Mouse (Mus musculus): ENCODE measurements around the gene Rell1. TPM values are rescaled to one million over a fixed set of nuclear protein-coding genes. Genes with fewer than 3 reads are reported as not detected.

Gene Rell1
- polyA plus RNA-seq, 1 experiment = 3.3 TPM

DNA sequence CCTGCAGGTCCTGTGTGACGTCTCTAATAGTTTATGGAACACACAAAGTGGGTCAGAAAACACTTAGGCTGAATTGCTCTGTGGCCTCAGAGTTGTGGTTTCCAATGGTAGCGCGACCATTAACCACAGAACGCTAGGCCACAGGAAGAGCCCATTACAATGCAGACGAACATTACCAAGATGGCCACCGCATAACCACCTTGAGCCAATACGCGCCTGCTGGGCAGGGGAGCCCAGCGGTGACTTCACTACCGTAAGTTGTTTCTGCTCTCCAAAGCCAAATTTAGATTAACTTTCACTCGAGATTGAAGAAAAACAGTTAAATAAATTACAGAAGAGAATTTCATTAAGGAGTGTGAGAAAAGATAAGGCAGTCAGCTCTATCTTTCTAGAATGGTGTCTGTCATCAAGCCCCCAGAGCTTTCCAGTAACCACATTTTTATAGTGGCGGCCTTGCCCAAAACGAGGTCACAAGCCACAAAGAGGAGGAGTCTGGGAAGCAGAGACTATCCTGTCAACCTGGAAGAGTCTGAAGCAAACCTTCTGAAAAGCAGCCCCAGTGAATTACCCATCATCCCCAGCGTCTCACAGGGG lies 43.6 kb downstream of the Rell1 start:
- no peak for TF ChIP-seq GATA1 (IDR thresholded peaks at IDR 0.05; ENCODE audit: low read length)

DNA sequence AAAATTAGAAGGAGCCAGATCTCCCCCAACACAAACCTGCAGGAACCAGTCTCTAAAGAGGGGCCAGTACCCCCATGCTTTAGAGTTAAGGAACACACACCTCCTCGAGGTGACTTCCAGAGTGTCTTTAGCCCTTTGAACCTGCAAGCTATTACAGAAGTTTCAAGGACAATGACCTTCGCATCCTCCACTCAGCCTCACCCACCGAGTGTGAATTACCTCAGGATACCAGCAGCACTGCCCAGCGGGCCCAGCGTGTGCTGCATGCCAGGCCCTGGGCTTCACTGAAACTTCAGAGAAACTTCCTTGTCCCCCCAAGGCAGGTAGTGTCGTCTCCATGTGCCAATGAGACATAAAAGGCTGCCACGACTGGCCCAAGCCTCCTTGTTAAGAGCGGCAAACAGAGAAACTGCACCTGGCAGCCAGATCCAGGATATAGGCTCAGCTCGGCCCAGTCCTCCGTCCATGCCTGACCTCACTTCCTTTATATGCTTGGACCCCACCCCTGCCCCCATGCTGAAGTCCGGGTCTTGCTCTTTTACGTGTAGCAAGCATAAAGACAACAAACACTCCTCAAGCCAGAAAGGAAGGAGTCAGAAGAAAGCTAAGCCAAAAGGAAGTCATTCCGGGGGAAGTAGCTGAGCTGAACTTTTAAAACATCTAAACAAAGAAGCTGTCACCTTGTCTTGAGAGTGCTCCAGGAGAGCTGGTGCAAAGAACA lies 45.2 kb downstream of the Rell1 start:
- no peak for TF ChIP-seq GATA1 (IDR thresholded peaks at IDR 0.05; ENCODE audit: low read length)

DNA sequence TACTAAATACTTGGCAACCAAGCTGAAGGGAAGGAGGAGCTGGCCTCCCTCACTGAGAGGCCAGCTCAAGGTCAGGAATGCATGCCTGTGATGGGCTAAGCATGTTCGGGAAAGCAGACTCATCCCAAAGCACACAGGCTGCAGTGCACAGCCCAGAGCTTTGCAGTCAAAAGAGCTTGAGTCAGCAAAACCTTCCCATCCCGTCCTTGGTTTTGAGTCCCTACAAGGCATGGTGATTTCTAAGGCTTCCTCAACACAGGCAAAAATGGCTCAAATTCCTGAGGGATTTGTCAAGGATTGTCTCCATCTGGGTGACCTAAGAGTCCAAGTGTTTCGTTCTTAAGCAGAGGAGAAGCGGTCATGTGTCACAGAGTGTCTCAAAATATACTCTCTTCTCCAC lies 50.5 kb downstream of the Rell1 start:
- no peak for TF ChIP-seq GATA1 (IDR thresholded peaks at IDR 0.05; ENCODE audit: low read length)

DNA sequence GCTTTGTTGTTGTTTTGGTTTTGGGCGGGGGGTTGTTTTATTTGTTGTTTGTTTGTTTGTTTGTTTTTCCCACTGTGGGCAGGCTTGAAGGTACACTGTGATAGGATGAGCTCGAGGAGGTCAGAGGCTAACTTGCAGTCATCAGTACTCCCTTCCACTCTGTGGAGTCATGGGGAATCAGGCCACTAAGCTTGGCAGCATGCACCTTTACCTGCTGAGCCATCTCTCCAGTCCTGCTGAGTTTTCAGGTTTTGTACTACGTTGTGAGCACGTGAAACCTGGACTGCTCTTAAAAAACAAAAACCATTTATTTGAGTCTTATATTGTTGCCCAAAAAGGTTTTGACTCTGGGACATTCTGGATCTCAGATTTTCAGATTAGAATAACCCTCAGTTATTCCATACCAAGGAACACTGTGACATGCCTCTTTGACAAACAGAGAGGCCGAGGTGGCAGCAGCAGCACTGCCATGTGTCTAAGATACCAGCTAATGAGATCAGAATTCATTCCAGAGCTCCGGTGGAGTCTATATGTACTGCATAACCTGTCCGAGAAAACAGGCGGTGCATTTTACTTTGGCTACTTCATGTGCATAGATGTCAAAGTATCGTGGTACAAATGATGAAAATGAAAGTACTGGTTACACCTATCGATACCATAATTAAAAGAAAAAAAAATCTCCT lies 52.1 kb downstream of the Rell1 start:
- TF ChIP-seq GATA1 (IDR thresholded peaks at IDR 0.05; ENCODE audit: low read length) = no peak

DNA sequence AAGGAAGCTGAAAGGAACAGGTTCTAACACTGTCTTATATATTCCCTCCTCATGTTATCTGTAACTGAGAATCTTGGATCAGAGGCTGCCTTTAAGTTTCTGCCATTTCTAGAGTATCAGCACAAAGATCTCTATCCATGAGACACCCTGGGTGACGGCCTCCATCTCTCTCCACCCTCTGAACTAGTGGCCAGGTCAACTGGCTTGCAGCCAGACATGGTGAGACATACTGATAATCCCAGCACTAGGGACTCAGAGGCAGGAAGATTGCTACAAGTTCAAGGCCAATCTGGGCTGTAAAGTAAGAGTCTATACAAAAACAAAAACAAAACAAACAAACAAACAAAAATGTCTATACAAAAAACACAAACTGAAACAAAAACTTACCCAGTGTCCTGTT lies 53.8 kb downstream of the Rell1 start:
- TF ChIP-seq GATA1 (IDR thresholded peaks at IDR 0.05; ENCODE audit: low read length) = no peak

DNA sequence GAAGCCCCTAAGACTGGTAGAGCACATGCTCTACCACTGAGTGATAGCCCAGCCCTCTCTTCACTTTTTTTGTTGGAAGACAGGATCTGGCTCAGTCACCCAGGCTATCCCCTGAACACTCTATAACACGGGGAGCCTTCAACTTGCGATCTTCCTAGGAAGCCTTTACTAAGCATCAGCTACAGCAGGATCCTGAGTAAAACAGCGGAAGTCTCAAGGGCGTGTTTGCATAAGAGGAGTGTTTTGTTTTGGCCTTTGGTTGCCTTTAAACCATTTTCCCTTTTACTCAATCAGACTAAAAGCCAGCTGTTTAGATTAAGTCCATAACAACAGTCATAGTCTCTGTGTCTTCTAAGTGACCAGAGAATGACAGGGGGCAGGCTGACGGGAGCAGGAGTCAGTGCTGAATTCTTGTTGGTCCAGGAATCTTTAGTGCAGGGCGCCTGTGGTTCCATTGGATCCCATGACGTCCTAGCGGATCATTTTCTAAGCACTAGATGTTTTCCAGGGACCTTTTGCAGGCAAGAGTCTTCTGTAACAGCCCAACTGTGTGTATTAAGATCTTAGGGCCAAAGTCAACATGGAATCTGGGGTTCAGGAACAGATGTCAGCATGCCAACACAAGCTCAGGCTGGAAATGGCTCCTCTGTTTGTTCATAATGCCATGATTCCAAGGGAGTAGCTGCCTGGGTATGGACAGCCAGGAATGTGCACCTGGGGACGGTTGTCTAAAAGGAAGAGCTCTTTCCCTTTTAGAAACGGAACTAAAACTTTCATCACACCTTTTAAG lies 58.3 kb downstream of the Rell1 start:
- no peak for TF ChIP-seq GATA1 (IDR thresholded peaks at IDR 0.05; ENCODE audit: low read length)

DNA sequence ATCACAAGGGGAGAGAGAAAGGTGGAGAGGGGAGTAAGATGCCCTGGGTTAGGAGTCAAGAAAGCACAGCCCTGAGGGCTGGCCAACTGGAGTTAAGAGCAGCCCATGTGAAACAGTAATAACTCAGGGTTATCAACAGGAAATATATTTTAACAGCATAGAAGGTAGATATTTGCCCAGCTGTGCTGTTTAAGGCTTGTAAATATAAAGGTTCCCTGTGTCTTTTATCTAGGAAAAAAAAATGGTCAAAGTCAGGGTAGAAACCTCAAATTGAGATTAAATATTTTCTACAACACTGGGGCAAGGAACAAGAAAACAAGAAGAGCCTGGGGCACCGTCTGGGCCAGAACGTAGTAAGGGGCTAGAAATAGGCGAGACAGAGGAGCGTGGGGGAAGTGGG lies 61.2 kb downstream of the Rell1 start:
- no peak for TF ChIP-seq GATA1 (IDR thresholded peaks at IDR 0.05; ENCODE audit: low read length)

DNA sequence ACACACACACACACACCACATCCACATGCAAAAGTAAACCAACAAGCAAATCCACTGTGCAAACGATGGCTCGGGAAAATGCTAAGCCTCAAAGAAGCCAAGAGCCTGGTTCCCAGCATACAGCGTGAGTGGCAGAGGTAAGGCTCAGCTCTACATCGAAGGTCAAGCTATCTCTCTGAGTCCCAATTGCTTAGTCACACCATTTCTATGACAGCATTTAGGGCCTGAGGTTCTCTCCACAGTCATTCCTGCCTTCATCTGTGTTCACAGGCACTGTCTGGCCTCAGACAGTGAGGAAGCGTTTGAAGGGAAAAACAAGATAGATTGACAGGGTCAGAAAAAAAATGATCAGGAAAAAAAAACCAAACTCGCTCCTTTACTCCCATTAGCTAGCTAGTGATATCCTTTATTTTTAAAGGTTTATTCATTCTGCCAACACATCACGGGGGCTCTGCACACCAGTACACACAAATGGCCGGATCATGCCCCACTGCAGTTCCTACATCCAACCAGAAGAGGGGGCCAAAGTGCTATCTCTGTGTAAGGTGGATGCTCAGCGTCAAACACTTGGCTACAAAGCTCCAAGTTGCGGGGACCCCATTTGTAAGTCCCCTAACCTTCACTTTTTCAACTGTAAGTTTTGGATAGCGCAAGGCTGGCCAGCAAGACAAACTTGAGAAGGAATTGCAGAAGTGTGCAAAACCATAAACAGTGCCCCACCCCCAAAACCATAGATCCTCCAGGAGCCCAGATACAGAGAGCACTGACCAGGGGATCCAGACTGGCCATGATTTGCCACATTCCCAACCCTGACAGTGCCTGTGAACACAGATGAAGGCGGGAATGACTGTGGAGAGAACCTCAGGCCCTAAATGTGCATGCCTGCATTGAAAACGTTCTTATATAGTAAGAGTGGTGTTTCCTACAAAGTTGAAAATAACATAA lies 62.3 kb downstream of the Rell1 start:
- no peak for TF ChIP-seq GATA1 (IDR thresholded peaks at IDR 0.05; ENCODE audit: low read length)

DNA sequence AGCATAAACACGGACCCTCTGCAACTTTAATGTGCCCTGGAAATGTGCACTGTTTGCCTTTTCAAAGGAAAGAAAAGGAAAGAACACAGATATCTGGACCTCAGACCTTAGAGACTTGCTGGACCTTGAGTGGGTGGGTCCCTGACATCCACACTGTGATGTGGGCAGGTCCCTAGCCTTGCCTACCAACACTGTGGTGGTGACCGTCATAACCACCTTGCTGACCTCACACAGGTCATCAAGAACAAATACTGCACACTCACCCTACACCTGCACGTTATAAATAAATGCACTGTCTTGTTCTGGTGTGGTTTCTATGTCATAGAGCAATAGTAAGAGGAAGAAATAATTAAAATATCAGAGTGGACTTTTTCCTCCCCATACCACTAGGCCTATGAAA lies 65.4 kb downstream of the Rell1 start:
- no peak for TF ChIP-seq GATA1 (IDR thresholded peaks at IDR 0.05; ENCODE audit: low read length)

DNA sequence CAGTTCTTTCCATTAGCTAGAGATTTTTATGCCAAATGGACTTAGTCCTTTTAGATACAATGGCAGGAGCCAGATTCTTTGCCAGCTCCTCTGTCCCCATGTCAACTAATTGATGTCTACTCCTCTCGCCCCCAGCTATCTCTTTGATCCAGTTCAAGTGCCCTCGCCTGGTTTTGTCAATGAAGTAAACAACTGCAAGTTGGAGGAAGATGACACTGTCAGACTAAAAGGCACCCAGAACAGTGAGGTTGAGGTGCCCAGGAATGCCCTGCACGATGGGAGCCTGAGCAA lies 70.9 kb downstream of the Rell1 start:
- TF ChIP-seq GATA1 (IDR thresholded peaks at IDR 0.05; ENCODE audit: low read length) = no peak

DNA sequence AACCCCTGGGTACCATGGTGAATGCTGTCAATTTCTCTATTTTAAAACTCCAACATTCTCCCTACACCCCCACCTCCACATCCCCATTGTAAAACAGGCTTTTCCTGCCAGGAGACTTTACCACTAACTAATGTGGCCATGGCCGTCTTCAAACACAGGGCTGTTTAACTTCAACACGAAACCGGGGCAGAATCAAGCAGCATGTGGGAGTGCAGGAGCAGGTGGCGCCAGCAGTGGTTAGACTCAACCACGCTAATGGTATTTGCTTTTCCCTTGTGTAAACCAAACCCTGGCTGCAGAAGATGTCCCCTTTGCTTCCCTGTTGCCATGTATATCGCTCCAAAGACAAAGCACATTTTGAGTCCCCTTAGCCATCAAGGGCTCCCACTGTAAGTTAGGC lies 76.8 kb downstream of the Rell1 start:
- TF ChIP-seq GATA1 (IDR thresholded peaks at IDR 0.05; ENCODE audit: low read length) = no peak

DNA sequence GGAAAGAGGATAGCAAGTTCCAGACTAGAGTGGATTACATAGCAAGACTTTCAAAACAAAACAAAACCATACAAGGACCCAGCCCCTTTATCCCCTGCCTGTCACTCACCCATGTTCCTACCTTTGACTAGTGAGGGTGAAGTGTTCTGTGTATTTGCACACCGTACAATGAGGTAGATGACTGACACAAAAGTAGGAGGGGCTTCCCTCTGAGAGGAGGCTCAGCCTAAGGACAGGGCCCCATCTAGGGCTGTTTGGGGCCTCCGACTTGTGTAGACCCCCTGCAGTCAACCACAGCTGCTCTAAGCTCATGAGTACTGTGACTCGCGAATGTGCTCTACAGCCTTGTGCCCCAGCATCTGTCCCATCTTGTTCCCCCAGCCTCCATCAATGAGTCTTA lies 77.5 kb downstream of the Rell1 start:
- no peak for TF ChIP-seq GATA1 (IDR thresholded peaks at IDR 0.05; ENCODE audit: low read length)

DNA sequence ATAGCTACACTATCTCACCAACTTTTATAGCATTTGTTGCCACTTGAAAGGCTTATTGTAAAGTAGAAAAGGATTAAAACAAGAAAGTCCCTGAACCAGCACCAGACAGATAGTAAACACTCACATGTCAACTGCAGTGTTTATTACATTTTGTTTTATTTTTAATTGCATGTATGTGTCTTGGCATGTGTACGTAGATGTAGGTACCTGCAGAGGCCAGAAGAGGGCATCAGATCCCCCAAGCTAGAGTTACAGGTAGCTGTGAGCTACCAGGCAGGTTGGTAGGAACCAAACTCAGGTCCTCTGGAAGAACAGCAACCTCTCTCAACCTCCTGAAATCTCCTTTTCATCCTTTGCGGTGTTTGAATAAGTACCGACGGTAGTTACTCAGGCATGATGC lies 81.6 kb downstream of the Rell1 start:
- no peak for TF ChIP-seq GATA1 (IDR thresholded peaks at IDR 0.05; ENCODE audit: low read length)

DNA sequence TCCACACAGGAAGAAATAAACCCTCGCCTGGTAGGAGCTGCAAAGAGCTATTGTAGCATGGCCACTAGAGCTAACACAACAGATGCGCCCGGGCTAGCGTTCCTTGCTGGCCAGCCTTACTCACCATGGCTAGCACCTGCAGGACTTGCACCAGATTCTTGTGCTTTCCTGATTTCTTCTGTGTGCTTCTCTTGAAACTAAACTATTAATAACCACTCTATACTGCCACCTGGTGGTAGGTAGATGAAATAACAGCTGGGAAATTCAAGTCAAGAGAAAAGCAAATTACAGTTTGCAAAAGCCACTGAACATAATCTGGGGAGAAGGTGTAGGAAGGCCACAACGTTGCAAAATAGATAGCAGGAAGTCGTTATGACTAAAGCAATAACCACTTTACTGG lies 82.0 kb downstream of the Rell1 start:
- TF ChIP-seq GATA1 (IDR thresholded peaks at IDR 0.05; ENCODE audit: low read length) = no peak

DNA sequence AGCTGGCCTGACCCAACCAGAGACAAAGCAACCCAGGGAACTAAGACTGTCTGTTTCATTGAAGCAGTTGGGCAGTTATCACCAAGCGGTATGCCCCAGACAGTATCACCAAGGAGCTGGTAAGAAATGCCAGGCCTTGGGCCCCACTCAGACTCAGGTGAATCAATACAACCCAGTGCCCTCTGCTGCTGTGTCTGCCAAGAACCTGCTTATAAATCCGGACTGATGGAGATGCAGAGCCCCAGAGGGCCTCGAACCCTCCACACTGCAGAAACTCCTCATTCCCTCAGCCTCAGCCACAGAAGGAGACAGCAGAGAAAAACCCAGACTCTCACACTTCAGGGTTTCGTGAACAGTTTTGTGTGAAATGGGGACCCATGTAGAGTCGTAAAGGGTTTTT lies 82.4 kb downstream of the Rell1 start:
- no peak for TF ChIP-seq GATA1 (IDR thresholded peaks at IDR 0.05; ENCODE audit: low read length)
